Mouse (Mus musculus) urinary bladder, postnatal 36 days (tissue): ENCODE data around the gene Cers5.
"Not testable (repeated sequence)": the region's sequence is repeated elsewhere in the genome, so short reads cannot be mapped to it uniquely, and the experiment has no call there.

Experiments
- DNase-seq, 2 experiments: peaks; one replicate each; pipeline ENCODE4 v3.0.0; 2022; ENCODE audit warnings: low spot score in 2 of 2, mixed read lengths in 1 of 2

Gene Cers5

DNA sequence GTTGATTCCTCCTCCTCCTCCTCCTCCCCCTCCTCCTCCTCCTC is at the start of gene Cers5:
TSS of gene Cers5 (minus strand) at position 5 of the 44 bp plus-strand sequence.
- DNase-seq: not testable (repeated sequence)

DNA sequence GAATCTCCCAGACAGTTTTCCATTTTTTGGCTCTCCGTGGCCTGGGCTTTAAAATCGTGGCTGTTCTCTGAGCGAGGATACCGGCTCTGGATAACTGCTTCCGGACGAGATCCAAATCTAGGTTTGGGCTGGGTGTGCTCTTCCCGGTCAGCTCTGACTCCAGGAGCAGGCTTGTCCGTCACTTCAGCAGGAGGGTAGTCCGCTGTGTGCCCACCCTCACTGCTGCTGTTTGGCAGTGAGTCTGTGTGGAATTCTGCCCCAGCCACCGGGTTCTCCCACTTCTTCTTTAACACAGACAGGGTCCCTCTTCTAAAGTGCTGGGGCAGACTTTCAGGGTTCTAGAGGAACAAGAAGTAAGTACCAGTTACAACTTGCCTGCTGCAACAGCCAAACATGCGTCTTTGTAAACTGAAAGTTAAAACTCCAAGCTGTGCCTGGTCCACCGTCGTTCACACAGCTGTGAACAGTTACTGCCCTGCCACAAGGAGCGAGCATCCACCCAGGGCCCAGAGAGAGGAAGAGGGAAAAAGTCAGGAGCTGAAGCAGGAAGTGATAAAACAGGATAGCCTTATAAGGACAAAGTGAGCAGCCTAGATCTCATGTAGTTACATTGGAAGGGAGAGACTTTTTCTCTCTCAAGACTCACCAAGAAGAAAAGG is 47.1 kb upstream of the Cers5 start:
- DNase-seq: peak; percentile 60 to 72

DNA sequence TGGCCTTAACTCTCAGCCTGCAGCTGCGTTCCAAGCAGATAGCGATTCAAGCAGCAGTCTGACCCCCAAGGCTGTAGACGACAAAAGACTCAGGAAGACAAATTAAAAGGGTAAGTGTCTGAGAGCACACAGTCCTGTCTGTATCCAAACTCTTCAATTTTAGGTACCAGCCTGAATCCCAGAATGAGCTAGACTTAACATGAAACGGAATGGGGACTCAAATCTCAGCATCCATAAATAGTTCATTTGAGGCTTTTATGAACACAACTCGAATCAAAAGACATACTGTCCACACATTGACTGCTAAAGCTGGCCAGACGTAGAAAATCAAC is 46.4 kb upstream of the Cers5 start:
- no peak for DNase-seq

DNA sequence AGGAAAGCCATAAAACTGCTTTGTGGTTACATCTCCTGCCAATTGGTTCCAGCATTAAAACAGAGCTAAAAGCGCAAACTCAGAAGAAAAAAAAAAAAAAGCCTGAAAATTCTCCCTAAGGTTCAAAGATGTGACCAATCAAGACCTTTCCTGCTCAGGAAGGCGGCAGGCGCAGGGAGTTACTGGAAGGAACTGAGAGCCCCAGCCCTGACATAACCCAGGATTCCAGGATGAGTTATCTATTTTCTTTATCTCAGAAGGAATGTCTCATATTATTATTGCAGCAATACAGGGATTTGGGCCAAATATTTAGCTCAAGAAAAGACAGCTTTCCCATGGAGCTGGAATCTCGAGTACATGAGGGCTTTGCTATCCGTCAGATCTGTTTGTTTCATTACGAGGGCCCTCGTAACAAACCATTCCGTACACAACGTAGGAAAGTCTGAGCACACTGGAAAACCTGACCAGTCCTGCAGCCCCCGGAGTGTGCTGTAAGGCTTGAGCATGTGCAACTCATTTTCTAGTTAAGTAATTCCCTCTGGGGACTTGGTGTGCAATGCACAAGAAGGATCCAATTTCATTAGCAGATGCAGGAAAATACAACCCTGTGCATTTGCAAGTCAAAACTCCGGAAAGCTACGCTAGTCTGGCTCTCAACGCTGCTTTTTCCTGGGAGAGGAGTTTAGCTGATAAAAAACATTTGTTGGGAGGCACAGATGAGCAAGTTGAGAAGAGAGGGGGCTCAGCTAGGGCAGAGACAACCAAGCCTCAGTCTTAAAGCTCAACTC is 45.8 kb upstream of the Cers5 start:
- peak in 1 of 2 experiments; percentile 45 for DNase-seq

DNA sequence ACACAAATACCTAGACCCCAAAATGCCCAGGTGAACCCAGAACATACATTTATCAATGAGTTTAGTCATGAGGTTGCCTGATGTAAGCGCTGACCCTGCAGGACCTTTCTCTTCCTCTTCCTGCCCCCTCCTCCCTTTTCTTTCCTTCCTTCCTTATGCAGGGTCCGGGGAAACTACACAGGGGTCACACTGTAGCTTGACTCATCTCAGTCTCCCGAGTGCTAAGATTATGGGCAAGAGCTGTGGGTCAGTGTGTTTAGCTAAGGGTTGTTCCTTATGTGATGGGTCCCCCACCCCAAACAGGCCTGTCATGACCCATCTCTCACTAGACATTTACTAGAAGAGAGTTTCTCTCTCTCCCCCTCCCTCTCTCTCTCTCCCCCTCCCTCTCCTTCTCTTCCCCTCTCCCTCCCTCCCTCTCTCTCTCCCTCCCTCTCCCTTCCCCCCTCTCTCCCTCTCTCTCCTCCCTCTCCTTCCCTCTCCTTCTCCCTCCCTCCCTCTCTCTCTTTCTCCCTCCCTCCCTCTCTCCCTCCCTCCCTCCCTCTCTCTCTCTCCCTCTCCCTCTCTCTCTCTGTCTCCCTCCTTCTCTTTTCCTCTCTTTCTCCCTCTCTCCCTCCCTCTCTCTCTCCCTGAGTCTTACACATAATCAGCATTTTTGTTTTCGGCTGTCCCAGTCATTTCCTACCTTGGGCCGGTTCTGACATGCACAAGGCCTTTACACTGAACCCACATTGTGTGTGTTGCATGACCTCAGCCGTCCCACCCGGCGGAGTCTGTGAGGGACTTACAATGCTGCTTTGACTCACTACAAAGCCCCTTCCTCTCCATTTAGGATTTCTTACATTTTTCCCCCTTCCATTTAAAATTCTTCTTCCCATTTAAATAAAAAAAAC is 44.9 kb upstream of the Cers5 start:
- DNase-seq: no peak

DNA sequence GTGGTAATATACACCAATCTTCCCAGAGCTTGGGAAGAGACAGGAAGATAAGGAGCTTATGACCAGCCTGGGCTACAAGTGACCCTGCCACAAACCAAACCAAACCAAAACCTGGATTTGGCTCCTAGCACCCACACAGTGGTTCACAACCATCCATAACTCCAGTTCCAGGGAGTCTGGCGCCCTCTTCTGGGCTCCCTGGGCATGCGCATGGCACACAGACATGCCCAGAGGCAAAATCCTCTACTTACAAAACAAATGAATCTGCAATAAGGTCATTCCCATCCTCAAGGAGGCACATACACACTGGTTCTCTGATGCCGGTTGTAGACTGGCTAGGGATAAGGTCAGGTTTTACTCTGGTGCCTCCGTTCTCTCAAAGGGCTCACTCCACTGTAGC is 43.3 kb upstream of the Cers5 start:
- no peak for DNase-seq

DNA sequence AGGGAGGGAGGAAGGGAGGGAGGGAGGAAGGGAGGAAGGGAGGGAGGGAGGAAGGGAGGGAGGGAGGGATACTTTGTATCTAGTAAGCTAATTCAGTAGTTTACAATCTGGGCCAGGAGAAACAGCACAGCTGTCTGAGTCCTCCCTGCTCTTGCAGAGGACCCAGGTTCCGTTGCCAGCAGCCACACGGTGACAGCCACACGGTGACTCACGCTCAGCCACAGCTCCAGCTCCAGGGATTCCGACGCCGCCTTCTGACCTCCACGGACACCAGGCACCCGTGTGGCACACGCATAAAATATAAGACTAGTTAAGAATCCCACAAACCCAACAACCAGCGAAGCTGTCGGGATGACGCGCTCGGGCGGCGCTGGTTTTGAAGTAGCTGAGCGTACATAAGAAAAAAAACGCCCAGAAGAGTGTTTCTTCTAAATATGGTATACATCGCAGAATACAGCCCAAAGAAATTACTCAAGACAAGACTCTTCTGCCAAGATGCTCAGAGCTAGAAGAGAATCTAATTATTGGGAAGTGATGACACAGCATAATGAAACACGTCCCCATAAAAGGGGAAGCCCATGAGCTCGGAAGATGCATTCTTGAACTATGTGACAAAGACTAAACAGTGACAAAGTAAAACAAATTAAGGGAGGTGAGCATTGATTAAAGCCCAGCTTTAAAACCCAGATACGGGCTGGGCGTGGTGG is 42.0 kb upstream of the Cers5 start:
- peak in 1 of 2 experiments; percentile 46 for DNase-seq

DNA sequence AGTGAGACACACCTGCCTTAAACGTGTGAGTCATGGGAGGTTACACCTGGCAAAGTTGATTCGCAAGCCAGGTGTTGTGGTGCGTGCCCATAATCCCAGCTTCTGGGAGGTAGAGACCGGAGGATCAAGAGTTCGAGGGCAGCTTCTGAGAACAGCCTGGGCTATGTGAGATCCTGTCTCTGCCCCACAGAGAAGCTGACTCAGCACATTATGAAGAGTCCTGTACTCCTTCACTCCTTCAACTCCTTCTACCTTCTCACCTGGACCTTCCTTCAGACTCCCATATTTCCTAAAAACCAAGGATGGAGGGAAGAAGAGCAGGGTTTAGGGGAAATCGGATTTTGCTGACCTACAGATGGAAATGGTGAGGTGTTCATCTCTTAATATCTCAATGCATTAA is 41.0 kb upstream of the Cers5 start:
- DNase-seq: no peak

DNA sequence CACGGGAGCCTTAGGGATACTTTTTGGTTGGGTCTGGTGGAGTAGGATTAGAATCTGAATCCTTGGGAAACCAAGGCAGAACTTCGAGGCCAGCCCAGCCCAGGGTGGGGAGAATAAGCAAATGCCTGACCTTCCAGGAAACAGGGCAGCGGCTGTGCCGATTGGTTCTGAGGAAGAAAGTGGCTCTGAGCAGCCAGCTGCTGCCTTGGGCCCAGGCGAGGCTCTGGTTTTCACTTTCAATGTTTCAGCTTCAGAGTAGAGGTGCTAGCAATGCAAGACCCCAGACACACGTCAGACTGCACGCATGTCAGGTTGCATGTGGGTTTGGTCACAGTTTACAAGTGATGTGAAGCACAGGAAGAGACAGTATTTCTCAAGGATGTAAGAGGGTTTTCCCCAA is 39.4 kb upstream of the Cers5 start:
- no peak for DNase-seq

DNA sequence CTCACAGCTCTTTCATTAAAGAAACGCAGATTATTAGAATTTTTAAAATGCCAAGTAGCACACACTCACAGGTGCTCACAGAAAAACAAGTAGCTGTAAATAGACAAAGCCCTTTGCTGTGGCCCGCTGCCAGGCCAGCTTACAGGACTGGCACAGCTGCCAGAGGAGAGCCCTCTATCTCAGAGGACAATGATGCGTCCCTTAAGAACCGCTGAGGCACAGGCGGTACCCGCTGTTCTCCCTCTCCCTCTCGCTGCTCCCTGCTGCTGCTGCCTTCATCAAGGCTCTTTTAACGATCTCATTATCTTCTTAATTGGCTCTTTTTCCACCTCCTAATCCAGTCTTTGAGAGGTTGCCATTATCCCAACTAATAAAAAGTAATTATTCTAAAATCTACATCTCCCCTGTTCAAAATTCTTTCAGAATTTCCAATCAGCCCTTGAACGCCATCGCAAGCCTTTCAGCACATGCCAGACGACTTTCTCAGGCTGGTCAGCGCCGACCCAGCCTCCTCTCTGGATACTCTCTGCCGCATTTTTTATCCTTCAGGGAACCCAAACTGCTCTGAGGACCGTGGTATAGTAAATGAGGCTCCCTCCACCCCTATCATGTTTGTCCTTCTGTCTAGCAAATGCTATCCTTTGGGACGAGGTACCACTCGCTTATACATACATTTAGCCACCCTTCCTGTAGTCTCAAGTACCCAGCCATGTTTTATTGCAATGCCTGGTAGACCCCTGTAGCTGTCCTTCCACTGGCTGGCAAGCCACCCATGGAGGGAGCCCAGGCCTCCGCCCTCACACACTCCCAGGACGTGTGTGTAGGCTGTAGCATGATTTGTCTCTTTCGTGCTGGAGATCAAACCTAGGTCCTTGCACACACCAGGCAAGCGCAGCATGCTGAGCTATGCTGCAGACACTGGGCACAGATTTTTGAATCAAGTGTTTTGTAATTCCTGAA is 35.4 kb upstream of the Cers5 start:
- DNase-seq: no peak

DNA sequence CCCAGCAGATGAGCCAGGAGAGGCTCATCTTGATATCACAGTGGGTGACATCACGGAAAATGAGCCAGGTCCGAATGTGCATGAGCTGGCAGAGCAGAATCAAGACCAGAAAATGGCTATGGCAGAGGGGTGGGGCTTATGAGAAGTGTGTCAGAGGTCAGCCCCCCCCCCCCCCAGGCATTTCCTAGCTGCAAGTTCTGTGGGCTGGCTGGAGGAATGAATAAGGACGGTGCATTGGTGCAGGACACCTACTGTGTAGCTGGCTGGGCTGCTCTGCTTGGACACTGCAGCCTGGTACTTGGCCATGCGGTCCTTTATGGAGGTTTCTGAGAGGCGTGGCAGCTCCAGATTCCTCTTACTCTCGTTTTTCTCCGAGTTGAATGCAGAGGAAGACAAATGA is 33.5 kb upstream of the Cers5 start:
- DNase-seq: no peak

DNA sequence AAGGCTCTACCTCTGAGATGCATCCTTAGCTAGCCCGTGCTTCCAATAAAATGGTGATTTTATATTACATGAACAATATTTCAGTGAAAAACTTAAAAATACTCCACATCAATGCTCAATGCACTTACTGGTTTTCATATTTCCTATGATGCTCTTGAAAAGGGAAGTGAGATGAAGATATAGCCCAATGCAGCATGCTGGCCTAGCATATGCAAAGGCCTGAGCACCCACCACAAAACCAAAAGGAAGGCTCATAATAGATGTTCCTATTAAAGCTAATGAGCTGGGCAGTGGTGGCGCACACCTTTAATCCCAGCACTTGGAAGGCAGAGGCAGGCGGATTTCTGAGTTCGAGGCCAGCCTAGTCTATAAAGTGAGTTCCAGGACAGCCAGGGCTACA is 33.0 kb upstream of the Cers5 start:
- no peak for DNase-seq

DNA sequence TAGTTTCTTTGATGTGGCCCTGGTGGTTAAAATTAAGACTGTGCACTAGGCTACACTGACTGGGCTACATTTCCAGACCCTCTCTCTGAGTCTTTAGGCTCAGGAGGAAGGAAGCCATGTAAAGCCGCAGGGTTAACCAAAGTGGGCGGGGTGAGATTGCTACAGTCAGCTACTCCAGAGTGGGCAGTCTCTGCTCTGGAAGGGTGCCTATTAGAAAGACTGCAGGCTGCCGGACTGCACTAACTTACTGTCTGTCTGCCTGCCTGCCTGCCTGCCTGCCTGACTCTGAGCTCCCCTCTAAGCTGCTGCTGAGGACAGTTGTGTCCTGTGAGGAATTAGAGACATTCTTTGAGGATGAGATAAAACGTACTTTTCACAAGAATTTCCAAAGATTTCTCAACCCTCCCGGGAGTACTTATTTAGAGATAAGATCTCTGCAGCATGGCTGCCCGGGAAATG is 30.5 kb upstream of the Cers5 start:
- DNase-seq: peak in 1 of 2 experiments; percentile 37

DNA sequence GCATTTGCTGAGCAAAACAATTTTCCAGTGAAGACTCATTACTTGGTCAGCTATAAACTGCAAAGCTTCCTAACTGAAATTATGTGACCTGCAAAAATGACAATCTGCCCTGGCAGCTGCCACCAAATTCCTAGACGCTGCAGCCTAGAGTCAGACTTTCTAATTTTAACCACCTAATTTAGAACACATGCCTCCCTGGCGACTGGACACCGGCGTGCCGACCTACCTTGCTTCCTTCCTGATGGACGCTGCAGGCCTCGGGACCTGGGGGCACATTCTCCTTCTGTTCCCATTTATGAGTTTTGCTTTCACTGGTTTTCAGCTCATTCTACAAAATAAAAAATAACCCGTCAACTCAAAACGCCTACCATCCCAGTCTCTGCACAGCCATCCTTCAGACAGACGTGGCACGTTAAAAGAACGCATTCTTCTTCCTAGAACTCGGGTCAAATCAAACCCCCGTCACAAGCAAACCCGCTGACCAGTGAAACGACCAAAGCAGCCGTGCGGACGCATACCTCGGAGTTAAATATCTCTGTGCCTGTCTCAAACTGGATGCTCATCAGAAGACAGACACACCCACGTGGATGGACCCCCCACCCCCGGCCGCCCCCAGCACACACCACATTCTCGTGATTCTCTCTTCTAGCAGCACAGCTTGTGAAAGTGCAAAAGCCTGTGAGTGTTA is 29.3 kb upstream of the Cers5 start:
- no peak for DNase-seq

DNA sequence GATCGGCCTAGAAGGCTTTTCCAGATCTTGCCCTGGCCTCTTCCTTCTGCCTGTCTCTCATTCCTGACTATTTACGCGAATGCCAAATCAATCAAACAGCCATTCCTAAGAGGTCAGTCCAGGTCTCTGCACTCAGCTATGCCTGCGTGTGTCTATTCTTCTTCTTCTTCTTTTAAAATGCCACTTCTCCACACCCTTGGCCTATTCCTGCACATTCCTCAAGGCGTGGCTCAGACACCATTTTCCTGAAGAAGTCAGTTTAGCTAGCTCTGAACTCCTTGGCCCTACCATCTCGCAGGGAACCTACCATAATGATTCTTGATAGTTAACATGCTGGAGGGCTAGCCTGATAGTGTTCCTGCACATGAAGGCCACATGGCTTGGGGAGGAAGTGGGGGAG is 27.0 kb upstream of the Cers5 start:
- no peak for DNase-seq

DNA sequence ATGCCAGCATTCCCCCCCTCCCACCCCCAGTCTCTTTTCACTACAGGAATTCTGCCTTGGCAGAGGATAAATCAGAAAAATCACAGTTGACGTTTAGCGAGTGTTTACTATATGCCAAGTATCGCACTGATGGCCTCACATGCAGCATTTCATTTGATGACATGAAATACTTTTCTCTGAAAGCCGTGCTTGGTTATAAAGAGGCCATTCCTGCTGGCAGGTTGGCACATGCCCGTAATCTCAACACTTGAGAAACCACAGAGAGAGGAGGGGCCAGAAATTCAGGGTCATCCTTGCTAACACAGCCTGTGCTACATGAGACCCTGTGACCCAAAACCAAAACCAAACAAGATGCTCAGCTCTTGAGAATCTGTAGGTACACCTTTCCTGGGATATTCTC is 25.2 kb upstream of the Cers5 start:
- DNase-seq: peak; percentile 46 to 58

DNA sequence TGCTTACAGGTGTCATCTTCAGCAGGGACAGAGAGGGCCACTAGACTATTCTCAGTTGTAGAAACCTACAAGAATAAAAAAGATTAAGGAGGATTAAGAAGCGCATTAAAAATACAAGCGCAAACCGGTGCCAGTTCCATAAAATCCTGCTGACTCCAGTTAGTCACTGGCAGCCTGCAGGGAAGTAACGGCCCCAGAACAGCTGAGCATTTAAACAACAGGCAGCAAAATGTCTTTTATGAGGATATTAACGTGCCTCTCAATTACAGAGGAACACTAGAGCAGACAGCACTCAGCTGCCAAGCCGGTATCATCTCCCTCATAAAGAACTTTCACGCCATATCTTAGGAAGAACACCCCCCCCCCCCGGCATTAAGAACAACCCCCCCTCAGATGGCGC is 24.1 kb upstream of the Cers5 start:
- no peak for DNase-seq

DNA sequence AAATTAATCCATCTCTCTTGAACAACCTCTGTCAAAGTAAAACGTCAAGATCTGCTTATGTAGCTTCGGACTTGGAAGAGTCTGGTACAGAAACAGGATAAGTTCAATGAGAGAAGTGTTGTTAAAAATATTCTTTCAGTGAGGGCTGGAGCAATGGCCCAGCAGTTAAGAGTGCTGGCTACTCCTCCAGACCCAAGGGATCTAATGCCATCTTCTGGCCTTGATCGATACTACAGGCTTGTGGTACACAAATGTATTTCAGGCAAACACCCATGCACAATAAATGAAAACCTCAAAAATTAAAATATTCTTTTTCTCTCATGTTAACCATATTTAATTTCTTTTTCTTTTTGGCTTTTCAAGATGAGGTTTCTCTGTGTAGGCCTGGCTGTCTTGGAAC is 23.4 kb upstream of the Cers5 start:
- no peak for DNase-seq

DNA sequence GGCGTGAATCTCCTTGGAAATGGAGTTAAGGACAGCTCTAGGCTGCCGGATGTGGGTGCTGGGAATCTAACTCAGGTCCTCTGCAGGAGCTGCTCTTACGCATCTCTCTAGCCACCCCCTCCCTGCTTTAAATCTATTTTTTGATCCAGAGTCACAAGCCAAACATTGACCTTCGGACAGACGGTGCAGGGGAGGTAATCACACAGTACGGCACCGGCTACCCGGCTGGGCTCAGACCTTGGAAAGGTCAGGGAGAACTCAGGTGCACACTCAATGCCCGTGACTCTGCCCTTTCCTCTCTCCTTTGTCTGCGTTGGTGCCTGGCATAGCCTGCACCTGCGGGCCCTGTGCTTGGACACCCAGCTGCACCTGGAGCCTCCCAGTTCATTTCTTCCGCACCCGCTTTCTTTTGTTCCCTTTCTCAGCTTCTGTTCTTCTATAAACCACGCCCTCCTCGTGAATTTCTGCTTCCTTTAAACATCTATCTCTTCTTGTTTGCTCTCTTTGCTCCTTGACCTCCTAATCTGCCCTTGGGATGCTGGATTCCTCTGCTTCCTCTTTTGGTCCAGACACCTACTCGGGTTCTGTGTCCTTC is 19.6 kb upstream of the Cers5 start:
- DNase-seq: no peak

DNA sequence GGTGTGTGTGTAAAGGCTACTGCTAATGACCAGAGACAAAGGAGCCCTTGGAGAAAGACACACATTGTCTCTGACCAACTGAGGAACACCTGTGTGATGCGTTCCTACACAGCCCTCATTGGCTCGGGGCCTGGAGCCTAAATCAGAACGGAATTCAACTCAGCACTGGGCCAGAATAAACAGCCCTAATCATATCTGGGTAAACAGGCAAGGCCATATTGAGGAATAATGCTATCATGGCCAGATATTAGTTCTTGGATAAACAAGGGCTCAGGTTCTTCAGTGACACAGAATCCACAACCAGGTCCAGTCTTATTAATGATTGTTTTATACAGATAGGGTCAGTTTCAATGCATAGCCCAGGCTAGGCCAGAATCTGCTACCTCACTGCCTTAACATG is 18.3 kb upstream of the Cers5 start:
- DNase-seq: no peak
